Mouse (Mus musculus) myocyte (in vitro differentiated cells): ENCODE results near the gene Ccser1. TPM values are rescaled to one million over a fixed set of nuclear protein-coding genes. Genes with fewer than 3 reads are reported as not detected.

Experiments
- H3K27me3 ChIP-seq: one replicate; pipeline ENCODE4 v1.6.1; 2011; ENCODE audit not compliant: control insufficient read depth, insufficient read depth, insufficient read length
- H3K36me3 ChIP-seq: one replicate; pipeline ENCODE4 v1.6.1; 2011; ENCODE audit not compliant: control insufficient read depth, insufficient read depth
- H3K4me2 ChIP-seq: one replicate; pipeline ENCODE4 v1.6.1; 2011; ENCODE audit warnings: low read depth, control low read depth
- H3K4me3 ChIP-seq: one replicate; pipeline ENCODE4 v1.5.1; 2011; ENCODE audit warnings: mild to moderate bottlenecking, control low read depth, moderate library complexity
- H3K79me2 ChIP-seq: one replicate; pipeline ENCODE4 v1.6.1; 2011; ENCODE audit not compliant: control insufficient read depth, insufficient read depth
- H3ac ChIP-seq: one replicate; pipeline ENCODE4 v1.6.1; 2011; ENCODE audit not compliant: control insufficient read depth, insufficient read length
- CEBPB ChIP-seq: IDR thresholded peaks from 2 replicates; pipeline ENCODE4 v1.6.1; 2011; ENCODE audit warnings: mild to moderate bottlenecking, moderate library complexity; ENCODE audit not compliant: poor library complexity, insufficient read depth, severe bottlenecking
- E2F4 ChIP-seq: IDR thresholded peaks from one replicate; pipeline ENCODE4 v1.6.1; 2011; ENCODE audit warnings: mild to moderate bottlenecking, control low read depth, moderate library complexity; ENCODE audit not compliant: insufficient read depth
- MAX ChIP-seq: IDR thresholded peaks from one replicate; pipeline ENCODE4 v1.6.1; 2011; ENCODE audit warnings: low read depth, mild to moderate bottlenecking, control low read depth
- MYOD1 ChIP-seq, 3 experiments: IDR thresholded peaks; one replicate each; pipeline ENCODE4 v1.6.1; 2011; ENCODE audit warnings: control low read depth in 2 of 3, low read depth in 2 of 3, mild to moderate bottlenecking in 2 of 3, moderate library complexity in 1 of 3; ENCODE audit not compliant: insufficient read length in 2 of 3, control insufficient read depth in 1 of 3
- MYOG ChIP-seq, 3 experiments: IDR thresholded peaks; one replicate each; pipeline ENCODE4 v1.6.1; 2011; ENCODE audit warnings: control low read depth in 2 of 3, low read depth in 2 of 3, mild to moderate bottlenecking in 2 of 3; ENCODE audit not compliant: insufficient read length in 2 of 3, control insufficient read depth in 1 of 3, insufficient read depth in 1 of 3
- POLR2A ChIP-seq: IDR thresholded peaks from one replicate; pipeline ENCODE4 v1.6.1; 2011; ENCODE audit warnings: low read depth, mild to moderate bottlenecking, control low read depth, moderate library complexity; ENCODE audit not compliant: insufficient read length
- POLR2AphosphoS2 ChIP-seq: IDR thresholded peaks from one replicate; pipeline ENCODE4 v1.6.1; 2011; ENCODE audit warnings: low read depth, control low read depth; ENCODE audit not compliant: insufficient read length
- REST ChIP-seq: IDR thresholded peaks from one replicate; pipeline ENCODE4 v1.6.1; 2011; ENCODE audit warnings: mild to moderate bottlenecking, control low read depth, moderate library complexity; ENCODE audit not compliant: insufficient read depth, insufficient read length
- SRF ChIP-seq: IDR thresholded peaks from one replicate; pipeline ENCODE4 v1.6.1; 2011; ENCODE audit warnings: low read depth; ENCODE audit not compliant: control insufficient read depth, insufficient read length
- TCF12 ChIP-seq: IDR thresholded peaks from one replicate; pipeline ENCODE4 v1.6.1; 2011; ENCODE audit warnings: mild to moderate bottlenecking, control low read depth; ENCODE audit not compliant: poor library complexity, insufficient read depth, severe bottlenecking
- TCF3 ChIP-seq: IDR thresholded peaks from one replicate; pipeline ENCODE4 v1.6.1; 2011; ENCODE audit warnings: low read depth, control low read depth; ENCODE audit not compliant: insufficient read length
- USF1 ChIP-seq: IDR thresholded peaks from one replicate; pipeline ENCODE4 v1.6.1; 2011; ENCODE audit warnings: low read depth, mild to moderate bottlenecking, control low read depth, moderate library complexity
- polyA plus RNA-seq: library from polyadenylated mRNA; unstranded; fragments of >200 nt; fragmentation: generic; extraction: Trizol; gene quantifications from one replicate; pipeline ENCODE4 v1.2.1, GENCODE M21; 2012; ENCODE audit warnings: missing spikeins

The Ccser1 gene
- polyA plus RNA-seq, 1 experiment, result 0.52 TPM

- TF ChIP-seq MAX, result no peak
- no peak for TF ChIP-seq SRF
- TF ChIP-seq MYOD1 (IDR thresholded peaks at IDR 0.05; ENCODE audit: control insufficient read depth in 1 of 3, insufficient read length in 2 of 3, low read depth in 2 of 3), result no peak
- no peak for TF ChIP-seq REST
- TF ChIP-seq CEBPB, result no peak
- no peak for TF ChIP-seq USF1
- no peak for TF ChIP-seq POLR2A
- no peak for TF ChIP-seq E2F4
- no peak for TF ChIP-seq TCF12
- TF ChIP-seq TCF3, result no peak
- no peak for TF ChIP-seq POLR2AphosphoS2
- no peak for TF ChIP-seq MYOG (IDR thresholded peaks at IDR 0.05; ENCODE audit: control insufficient read depth in 1 of 3, insufficient read depth in 1 of 3, insufficient read length in 2 of 3, low read depth in 2 of 3)
- no peak overlapping the region for H3ac ChIP-seq
- H3K4me3 ChIP-seq, result no peak overlapping the region
- H3K79me2 ChIP-seq, result no peaks in the 10 kb centered on the region
- H3K4me2 ChIP-seq, result no peak overlapping the region
- no peaks in the 10 kb centered on the region for H3K27me3 ChIP-seq
- H3K36me3 ChIP-seq, result no peaks in the 10 kb centered on the region
Measured at GRCm38 (mm10) chr6:61328981-61329380, 148.9 kb downstream of the Ccser1 start.

GRCm38 (mm10) chr6:61329593-61330540 is 149.7 kb downstream of the Ccser1 start:
- H3K36me3 ChIP-seq, result no peaks in the 10 kb centered on the region
- H3K27me3 ChIP-seq, result no peaks in the 10 kb centered on the region
- no peak overlapping the region for H3K4me3 ChIP-seq
- H3K4me2 ChIP-seq, result no peak overlapping the region
- TF ChIP-seq MAX (no peak), MYOD1 (IDR thresholded peaks at IDR 0.05; ENCODE audit: control insufficient read depth in 1 of 3, insufficient read length in 2 of 3, low read depth in 2 of 3) (no peak), SRF (no peak), POLR2A (no peak), TCF3 (no peak), MYOG (IDR thresholded peaks at IDR 0.05; ENCODE audit: control insufficient read depth in 1 of 3, insufficient read depth in 1 of 3, insufficient read length in 2 of 3, low read depth in 2 of 3) (no peak), POLR2AphosphoS2 (no peak), E2F4 (no peak), USF1 (no peak), CEBPB (no peak), TCF12 (no peak)
- H3K79me2 ChIP-seq, result no peaks in the 10 kb centered on the region
- no peak overlapping the region for H3ac ChIP-seq

GRCm38 (mm10) chr6:61334466-61334865 is 154.3 kb downstream of the Ccser1 start:
- TF ChIP-seq POLR2AphosphoS2 (no peak), TCF12 (no peak), POLR2A (no peak), E2F4 (no peak), CEBPB (no peak)
- H3K79me2 ChIP-seq, result no peaks in the 10 kb centered on the region
- H3K4me2 ChIP-seq, result no peak overlapping the region
- no peaks in the 10 kb centered on the region for H3K27me3 ChIP-seq
- no peaks in the 10 kb centered on the region for H3K36me3 ChIP-seq
- no peak overlapping the region for H3ac ChIP-seq
- H3K4me3 ChIP-seq, result no peak overlapping the region

GRCm38 (mm10) chr6:61347045-61347838 is 167.1 kb downstream of the Ccser1 start:
- Histone ChIP-seq H3K4me2 (no peak overlapping the region), H3K79me2 (no peaks in the 10 kb centered on the region), H3K4me3 (no peak overlapping the region), H3K36me3 (no peaks in the 10 kb centered on the region), H3K27me3 (no peaks in the 10 kb centered on the region), H3ac (no peak overlapping the region)
- no peak for TF ChIP-seq CEBPB
- TF ChIP-seq MYOD1 (IDR thresholded peaks at IDR 0.05; ENCODE audit: control insufficient read depth in 1 of 3, insufficient read length in 2 of 3, low read depth in 2 of 3), result no peak
- no peak for TF ChIP-seq TCF3
- no peak for TF ChIP-seq MAX
- no peak for TF ChIP-seq REST
- TF ChIP-seq E2F4, result no peak
- no peak for TF ChIP-seq TCF12

GRCm38 (mm10) chr6:61363722-61364121 is 183.6 kb downstream of the Ccser1 start:
- no peak overlapping the region for H3K4me3 ChIP-seq
- TF ChIP-seq TCF12, result no peak
- TF ChIP-seq TCF3, result no peak
- no peak for TF ChIP-seq MYOG (IDR thresholded peaks at IDR 0.05; ENCODE audit: control insufficient read depth in 1 of 3, insufficient read depth in 1 of 3, insufficient read length in 2 of 3, low read depth in 2 of 3)
- no peak for TF ChIP-seq E2F4
- no peak for TF ChIP-seq MAX
- TF ChIP-seq CEBPB, result no peak
- TF ChIP-seq REST, result no peak
- no peak for TF ChIP-seq POLR2AphosphoS2
- TF ChIP-seq USF1, result no peak
- no peak for TF ChIP-seq POLR2A
- no peak for TF ChIP-seq MYOD1 (IDR thresholded peaks at IDR 0.05; ENCODE audit: control insufficient read depth in 1 of 3, insufficient read length in 2 of 3, low read depth in 2 of 3)
- no peak for TF ChIP-seq SRF
- H3ac ChIP-seq, result no peak overlapping the region
- H3K79me2 ChIP-seq, result no peaks in the 10 kb centered on the region
- H3K27me3 ChIP-seq, result no peaks in the 10 kb centered on the region
- H3K4me2 ChIP-seq, result no peak overlapping the region
- no peaks in the 10 kb centered on the region for H3K36me3 ChIP-seq
